Mouse (Mus musculus) urinary bladder, adult 18-20 months (tissue): ENCODE measurements around the gene Mmrn2.

ENCODE experiments used
- DNase-seq, 2 experiments: peaks; one replicate each; pipeline ENCODE4 v3.0.0; 2022; ENCODE audit warnings: low spot score in 2 of 2, mixed read lengths in 2 of 2

The Mmrn2 gene

DNA sequence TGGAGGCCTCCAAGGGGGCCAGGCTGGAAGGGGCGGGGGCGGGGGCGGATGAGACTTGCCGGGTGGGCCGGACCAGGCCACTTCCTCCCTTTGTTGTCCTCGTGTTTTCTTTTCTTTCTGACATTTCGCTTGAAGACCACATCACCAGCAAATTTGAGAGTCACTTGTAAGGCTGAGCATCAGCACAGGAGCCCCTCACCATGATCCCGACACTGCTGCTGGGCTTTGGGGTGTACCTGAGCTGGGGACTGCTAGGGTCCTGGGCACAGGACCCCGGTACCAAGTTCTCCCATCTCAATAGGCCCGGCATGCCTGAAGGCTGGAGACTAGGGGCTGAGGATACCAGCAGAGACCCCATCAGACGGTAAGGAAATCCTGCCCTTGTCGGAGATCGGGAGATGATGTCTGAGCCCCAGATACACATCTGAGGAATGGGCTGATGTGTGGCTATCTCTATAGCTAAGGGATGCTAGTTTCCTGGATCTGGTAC is at the start of gene Mmrn2:
Gene Mmrn2 (plus strand): TSS at position 51 of the 490 bp plus-strand sequence.
- DNase-seq, result no peak

DNA sequence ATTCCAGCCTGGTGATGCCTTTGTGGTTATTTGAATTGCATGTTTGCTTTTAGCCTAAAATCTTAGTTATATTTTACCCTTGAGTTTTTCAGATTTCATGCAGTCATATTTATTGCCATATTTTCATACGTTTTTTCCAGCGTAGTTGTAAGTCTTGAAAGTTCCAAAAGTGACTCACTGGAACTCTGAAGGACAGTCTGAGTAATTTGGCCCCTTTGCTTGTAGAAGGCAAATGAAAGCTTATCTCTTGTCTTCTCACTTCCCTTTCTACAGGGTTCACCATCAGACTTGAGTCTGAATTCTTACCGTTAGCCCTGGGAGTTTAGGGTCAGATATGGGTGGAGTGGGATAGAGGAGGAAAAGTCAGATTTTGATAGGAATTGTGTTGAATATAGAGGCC is 48.7 kb upstream of the Mmrn2 start:
- no peak for DNase-seq

DNA sequence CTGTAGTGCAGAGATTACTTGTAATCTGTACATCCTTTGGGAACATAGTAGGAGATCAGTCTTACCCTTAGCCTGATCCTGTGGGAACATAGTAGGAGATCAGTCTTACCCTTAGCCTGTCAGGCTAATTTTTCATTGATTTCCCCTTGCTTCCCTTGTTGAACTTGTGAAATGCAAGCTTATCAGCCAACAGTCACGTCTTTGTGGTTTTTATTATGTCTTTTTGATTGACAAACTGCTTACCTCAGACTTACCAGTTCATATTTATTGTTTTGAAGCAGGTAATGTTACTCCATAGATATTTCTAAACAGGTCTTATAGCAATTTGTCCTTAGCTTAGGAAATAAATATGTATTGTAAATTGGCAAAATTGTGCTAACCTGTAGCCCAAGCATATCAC is 47.6 kb upstream of the Mmrn2 start:
- DNase-seq, result no peak

DNA sequence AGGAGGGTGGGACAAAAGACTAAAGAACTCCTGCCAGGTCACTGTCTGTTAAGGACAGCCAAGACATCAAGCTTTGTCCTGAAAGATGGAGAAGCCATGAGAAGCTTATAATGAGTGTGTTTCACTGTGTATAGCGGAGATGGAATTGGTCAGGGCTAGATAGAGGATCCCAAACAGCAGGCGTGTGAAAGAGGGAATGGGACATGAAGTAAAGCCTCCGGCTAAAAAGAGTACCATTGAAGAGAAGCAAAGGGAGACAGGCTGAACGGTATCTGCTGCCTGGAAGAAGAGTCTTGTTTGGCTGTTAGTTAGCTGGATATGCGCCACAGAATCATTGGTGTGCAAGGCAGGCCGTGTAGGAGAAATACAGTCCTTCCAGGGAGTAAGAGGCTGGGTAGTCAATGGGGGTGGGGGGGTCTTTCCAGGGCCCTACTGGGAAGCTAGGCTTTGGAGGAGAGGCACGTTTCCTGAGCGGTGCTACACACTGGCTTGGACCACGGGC is 44.6 kb upstream of the Mmrn2 start:
- DNase-seq, result no peak

- no peak for DNase-seq
Observed at GRCm38 (mm10) chr14:34331886-34332285, 43.4 kb upstream of the Mmrn2 start.

DNA sequence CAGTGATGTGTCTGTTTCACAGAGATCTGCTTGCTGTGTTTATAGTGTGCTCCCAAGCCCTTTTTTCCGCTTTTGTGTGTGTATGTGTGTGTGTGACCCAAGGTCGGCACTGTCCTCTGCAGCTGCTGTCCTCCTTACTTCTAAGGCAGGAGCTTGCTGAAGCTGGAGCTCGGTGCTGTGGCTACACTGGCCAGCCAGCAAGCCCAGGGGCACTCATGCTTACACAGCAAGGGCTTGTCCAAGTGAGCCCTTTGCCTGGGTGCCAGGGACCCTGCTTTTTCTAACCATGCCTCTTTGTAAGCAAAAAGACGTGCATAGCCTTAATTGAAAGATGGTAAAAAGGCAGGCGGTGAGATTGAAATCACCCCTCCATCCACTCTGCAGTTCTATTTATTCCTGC is 42.8 kb upstream of the Mmrn2 start:
- DNase-seq, result no peak

DNA sequence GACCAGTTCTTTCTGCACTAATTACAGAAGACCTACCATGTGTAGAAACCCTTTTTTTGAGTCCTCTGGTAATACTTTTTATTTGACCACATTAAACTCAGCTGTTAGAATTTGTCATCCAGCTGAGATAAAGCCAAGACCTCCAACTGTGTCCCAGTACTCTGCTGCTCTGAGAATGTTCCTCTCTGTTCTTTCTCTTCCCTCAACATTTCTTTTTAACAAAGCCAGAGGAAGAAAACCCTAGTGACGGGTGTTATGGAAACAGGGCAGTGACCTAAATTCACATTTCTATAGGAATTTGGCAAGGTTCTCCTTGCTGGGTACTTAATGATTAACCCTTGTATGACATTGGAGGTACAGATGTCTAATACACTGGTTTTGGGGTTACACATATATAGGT is 35.8 kb upstream of the Mmrn2 start:
- DNase-seq, result no peak

DNA sequence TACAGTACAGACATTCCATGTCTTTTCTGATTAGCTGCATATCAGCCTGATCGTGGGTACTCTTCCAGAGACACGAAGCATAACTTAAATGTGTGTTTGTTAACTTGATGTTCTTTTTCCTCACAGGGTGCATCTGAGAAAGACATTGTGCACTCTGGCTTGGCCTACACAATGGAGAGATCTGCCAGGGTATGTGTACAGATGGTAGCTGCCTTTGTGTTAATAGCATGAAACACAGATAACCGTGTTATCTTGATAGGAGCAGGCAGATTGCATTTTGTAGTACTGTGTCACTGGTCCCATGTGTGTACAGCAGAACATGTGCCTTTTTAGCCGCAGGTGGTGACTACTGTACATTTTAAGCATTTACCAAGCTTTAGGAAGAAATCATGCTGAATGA is 33.3 kb upstream of the Mmrn2 start:
- no peak for DNase-seq

GRCm38 (mm10) chr14:34343078-34343477 is 32.2 kb upstream of the Mmrn2 start:
- DNase-seq, result no peak

DNA sequence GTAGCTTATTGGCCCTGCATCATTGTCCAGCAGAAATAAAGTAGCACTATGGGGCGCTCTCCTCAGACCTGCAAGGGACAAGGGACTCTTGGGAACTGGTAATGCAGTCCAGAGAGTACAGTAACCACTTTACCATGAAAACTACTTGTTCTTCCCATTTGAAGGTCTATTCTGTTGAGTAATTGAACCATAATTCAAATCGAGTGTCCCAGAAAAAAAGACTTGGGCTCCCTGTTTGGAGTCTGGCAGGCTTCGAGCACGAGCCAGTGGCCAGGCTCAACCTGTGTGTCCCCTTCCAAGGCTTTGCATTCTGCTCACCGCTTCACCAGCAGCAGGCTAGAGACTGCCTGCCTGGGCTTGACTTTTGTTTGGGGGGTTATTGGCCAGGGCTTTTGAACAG is 30.9 kb upstream of the Mmrn2 start:
- DNase-seq, result no peak

DNA sequence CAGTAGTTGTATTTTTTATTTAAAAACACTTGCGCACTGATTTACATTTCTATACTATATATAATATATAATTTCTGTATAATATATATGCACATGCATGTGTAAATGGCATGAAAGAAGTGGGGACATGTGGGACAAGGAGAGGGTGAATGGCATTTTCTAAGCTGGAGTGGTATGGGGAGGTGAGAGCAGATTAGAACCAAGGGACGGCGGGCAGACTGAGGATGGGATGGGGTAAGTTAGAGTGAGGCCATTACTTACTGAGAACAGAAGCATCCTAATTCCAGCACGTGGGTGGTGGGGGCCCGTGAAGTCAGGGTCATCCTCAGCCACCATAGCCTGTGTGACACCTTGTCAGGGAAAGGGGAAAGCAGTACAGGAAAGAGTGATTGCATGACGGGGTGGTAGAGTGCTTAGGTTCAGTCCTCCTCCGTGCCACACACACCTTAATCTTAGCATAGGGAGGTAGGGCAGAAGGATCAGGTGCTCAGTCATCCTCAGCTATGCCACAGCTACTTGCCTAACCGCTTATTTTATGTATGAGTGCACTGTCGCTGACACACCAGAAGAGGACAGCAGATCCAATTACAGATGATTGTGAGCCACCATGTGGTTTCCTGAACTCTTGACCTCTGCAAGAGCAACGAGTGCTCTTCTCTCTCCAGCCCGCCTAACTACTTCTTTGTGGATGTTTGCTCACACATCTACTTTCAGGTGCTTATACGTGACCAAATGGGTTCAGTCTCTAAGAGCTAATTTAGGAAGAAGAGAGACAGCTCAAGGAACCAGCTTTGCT is 29.3 kb upstream of the Mmrn2 start:
- DNase-seq, result no peak

- no peak for DNase-seq
Observed at GRCm38 (mm10) chr14:34347084-34347483, 28.2 kb upstream of the Mmrn2 start.

- DNase-seq, result no peak
Observed at GRCm38 (mm10) chr14:34348301-34348700, 27.0 kb upstream of the Mmrn2 start.

DNA sequence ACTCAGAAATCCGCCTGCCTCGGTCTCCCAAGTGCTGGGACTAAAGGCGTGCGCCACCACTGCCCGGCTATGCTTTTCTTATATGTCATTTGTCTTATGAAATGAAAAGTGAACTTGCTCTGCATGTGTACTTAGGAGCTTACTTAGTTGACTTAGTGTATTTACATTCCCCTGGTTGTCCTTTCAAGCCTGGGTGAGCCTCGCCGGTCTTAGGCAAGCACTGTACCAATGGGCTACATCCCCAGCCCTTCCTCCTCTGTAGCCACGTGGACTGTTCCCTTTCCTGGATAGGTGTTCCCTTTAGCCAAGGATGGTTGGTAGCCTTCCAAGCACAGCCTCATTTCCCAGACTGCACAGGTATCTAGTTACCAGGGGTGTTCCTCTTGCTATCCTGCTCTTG is 26.3 kb upstream of the Mmrn2 start:
- DNase-seq, result peak in 1 of 2 experiments; percentile 49

- no peak for DNase-seq
Observed at GRCm38 (mm10) chr14:34351660-34352059, 23.6 kb upstream of the Mmrn2 start.

DNA sequence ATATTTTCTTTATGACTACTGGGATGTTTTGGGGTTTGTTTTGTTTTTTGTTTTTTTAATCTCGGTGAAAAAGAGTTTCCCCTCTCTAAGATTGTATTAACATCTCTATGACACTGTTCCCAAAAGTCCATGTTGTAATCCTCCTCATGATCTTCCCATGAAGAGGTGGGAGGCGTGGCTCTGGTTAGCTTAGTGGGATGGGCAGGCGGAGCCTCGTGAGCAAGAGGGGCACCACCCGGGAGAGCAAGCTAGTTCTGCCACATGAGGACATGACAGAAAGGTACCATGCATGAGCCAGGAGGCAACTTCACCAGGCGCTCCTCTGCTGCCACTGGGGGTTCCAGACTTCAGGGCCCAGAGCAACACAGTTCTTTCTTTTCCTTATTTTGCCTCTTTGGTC is 22.7 kb upstream of the Mmrn2 start:
- DNase-seq, result no peak

DNA sequence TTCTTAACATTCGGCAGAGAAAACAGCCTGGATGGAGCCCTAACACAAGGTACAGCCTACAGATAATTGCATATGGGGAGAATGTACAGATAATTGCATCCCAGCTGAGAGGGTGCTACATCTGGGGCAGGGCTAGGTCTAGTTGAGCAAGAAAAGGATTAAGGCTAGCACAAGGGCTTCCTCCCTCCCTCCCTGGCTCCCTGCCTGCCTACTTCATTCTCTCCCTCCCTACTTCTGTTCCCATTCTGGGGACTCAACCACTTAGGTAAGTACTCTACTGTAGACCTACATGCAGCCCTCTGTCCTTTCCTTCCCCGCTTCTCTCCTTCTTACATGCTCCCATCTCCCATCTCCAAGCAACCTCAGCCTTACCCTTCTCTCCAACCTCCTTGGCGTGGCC is 21.9 kb upstream of the Mmrn2 start:
- DNase-seq, result no peak

- DNase-seq, result no peak
Observed at GRCm38 (mm10) chr14:34354456-34354855, 20.8 kb upstream of the Mmrn2 start.

- DNase-seq, result no peak
Observed at GRCm38 (mm10) chr14:34355301-34355700, 20.0 kb upstream of the Mmrn2 start, which contains the start of gene Fam25c. Fam25c (minus strand) TSS chr14:34355433.

DNA sequence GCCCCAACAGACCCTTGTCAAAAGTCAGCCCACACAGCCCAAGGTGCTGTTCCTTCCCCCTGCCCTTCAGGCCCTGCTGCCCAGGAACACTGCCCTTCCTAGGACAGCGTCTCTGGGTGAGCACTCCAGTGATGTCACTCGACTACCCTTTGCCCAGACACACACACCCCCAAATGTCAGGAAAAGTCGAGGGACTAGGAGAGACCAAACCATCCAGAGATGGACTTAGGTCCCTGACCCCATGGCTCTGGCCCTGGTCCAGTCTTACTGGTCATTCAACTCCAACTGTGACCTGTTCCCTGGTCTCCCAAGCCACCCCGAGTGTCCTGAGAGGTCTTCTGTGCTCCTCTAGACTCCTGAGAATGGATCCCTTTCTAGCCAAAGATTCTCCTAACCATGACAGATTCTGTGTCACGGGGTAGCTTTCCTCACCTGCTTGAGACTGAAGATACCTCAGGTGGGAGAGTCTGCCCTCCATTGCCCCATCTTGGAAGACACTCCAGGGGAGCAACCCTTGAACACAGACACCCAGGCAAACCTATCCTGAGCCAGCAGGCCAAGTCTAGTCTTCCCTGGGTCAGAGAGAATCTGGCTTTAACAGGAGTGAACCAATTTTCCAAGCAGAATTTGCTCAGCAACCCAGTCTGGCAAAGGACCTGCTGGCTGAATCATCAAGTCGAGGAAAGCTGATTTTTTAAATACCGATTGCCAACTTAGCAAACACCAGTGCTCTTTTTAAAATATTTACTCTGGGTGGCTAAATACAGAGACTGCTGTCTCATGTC is 17.4 kb upstream of the Mmrn2 start:
- DNase-seq, result peak in 1 of 2 experiments; percentile 27

- no peak for DNase-seq
Observed at GRCm38 (mm10) chr14:34359676-34360244, 15.5 kb upstream of the Mmrn2 start.

DNA sequence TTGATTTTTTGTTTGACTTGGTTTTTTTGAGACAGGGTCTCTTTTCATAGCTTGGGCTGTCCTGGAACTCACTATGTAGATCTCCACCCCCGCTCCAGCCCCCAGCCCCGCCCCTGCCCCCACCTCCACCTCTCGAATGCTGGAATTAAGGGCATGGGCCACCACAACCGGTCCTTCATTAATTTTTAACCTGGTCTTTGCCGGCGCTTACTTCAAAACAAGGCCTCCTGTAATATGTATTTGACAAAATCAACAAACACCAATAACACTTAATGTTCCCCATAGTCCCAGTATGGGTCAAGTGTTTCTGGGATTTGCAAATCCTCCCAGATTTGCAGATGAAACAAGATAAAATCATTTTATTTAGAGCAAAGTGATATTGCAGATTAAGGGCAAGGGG is 15.0 kb upstream of the Mmrn2 start:
- DNase-seq, result no peak
